Mouse (Mus musculus) liver, adult (tissue): ENCODE measurements around the gene Ndufv3.

Experiments
- GATA4 ChIP-seq: IDR thresholded peaks from 2 replicates; pipeline ENCODE4 v1.6.1; 2014; ENCODE audit warnings: mild to moderate bottlenecking, low read length; ENCODE audit not compliant: insufficient replicate concordance

The Ndufv3 gene

DNA sequence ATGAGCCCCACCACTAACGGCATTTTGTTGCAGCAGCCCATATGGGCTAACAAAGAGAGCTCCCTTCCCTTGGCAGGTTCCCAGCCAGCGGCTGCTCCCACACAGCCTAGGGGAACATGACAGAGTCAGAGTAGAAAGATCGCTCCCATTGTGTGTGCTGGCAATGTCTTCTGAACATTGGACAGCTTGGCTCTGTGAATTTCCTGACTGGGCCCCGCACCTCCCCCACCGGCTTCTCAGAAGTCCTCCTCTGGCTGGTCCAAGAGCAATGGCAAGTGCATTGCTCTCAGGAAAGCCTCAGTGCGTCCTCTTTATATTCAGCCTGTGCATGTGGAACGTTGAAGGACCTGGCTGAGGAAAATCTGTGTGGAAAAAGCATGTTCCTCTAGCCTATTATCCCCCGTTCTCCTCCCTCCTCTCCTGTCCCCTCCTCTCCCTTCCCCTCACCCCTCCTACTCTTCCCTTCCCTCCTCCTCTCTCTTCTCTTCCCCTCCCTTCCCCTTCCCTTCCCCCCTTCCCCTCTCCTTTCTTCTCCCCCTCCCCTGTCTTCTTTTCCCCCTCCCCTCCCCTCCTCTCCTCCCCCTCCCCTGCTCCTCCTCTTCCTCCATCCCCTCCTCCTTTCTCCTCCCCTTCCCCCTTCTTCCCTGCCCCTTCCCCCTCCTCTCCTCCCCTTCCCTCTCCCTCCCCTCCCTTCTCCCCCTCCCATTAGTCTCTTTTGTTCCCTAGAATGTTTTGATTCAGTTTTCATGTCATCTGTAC lies 16.1 kb downstream of the Ndufv3 start:
- TF ChIP-seq GATA4 = no peak

DNA sequence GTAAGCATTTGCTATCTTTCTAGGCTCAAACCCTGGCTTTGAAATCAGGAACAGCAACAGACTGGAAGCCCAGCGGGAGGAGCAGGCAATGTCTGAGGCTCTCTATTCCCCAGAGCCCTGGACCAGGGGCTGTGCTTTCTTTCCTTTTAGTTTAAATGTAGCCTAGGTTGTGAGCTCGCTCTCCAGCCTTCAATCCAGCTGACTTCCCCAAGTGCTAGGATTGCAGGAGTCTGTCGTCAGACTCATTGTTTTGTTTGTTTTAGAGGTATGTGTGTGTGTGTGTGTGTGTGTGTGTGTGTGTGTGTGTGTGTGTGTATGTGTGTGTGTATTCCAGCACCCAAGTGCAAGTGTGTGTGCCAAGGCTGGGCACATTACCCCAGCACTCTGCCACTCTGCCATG lies 20.2 kb downstream of the Ndufv3 start:
- no peak for TF ChIP-seq GATA4

DNA sequence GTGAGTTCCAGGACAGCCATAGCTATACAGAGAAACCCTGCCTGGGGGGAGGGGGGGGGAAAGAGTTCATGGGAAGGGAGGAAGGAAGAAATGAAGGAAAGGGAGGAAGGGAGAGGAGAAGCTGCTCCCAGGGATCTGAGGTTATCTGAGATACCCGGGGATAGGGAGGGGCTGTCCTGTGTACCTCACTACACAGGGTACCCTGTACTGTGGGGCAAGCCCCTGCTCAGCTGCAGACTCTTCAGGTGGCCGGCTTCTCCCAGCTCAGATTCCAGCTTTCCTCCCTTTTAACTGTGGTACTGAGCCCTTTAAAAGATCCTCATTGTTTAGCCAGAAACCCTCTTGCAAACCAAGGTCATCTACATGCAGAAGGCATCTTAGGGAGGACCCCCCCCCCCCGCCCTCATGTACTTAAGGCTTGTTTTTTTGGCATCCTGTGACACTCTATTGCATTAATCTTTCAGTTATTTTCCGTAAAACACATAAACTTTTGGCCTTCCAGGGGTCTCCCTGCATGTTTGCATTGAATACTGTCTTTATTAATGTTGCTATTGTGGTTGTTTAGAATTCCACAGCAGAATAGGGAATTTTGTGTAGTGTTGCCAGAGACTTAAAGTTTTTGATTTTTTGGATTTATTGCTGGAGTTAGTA lies 21.0 kb downstream of the Ndufv3 start:
- TF ChIP-seq GATA4 = no peak

DNA sequence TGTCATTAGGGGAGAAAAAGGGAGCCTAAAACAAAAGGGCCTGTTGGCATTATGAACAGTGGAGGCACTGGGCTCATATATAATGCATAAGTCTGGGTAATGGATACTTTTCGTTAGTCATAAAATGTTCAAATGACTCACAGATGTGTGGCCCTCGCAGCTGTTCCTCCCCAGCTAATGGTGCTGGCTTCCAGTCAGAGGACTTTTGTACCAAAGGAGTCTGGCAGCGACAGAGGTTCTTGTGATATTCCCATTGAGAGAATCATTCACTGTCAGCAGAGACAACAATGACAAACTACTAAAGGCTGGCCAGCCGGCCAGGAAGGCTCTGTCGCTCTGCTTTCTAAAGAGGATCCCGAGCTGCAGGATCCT lies 21.5 kb downstream of the Ndufv3 start:
- no peak for TF ChIP-seq GATA4

DNA sequence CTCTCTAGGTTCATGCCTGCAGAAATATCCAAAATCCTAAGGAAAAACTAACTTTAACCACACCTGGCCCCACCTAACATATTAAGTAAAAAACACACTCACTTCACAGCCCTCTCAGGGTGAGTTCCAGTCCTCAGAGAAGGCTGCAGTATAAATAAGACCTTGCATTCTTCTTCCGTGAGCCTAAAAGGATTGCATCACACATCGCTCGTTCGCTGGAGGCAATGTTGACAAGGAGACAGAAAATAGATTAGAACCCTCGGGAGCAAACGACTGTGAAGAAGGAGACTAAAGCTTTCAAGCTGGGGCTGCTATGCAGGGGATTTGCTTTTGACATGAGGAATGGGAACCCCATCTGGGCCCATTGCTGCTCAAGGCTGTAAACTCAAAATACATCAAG lies 23.7 kb downstream of the Ndufv3 start:
- no peak for TF ChIP-seq GATA4

DNA sequence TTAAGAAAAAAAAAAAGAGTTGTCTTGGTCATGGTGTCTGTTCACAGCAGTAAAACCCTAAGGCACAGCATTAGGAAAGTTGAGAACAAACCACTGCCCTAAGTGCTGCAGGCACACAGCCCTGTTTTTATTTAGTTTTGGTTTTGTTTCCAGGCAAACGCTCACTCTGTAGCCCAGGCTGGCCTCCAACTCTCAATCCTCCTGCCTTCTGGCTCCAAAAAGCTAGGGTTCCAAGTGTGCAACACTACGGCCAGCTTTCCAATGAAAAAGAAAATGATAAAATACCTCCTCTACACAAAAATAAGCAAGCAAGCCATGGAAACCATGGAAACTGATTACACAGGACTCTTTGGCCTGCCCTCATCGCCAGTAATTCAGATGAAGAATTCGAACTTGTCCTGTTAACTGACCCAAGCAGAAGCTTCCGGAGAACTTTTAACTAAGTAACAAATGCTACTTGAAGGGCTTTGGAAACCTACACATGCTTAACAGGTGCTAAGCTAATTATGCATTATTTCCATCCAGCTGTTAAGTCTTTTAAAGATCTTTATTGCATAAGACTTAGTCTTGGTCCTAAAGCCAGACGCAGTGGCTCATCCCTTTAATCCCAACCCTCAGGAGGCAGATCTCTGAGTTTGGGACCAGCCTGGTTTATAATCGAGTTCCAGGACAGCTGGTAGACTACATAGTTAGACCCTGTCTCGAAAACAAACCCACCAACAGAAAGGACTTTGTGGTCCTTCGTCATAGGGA lies 26.7 kb downstream of the Ndufv3 start:
- no peak for TF ChIP-seq GATA4

DNA sequence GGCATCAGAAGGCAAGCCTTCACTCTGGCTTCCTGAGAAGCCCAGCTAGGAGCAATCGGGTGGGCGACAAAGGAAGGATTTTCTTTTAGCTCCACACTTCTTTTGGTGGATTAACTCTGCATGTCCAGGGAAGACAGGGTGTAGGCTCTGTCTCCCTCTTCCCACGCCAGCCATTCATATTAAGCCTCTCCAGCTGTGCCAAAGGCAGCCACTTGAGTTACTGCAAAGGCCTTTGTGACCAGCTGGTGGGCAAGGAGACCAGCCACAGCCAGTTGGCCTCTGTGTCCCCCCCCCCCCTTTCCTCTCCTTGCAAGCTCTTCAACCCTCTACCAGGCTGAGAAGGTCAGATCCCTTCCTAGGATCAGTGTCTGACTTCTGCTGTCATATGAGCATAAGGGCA lies 28.1 kb downstream of the Ndufv3 start:
- no peak for TF ChIP-seq GATA4

DNA sequence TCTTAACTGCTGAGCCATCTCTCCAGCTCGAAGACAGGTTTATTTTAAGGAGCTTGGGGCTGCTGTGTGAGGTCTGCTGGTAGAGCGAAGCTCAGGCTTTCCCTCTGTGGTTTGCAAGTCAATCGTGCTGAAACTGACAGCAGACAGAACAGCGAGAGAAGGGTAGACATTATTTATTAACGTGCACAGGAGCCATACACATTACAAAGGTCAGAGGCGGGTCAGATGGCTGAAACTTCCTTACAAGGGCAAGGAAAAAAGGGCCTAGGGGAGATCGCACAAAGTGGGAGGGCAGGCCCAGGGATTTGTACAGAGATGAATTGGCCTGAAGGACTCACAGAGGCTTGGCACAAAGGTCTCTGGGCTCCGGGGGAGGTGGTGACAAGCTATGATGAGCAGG lies 29.5 kb downstream of the Ndufv3 start:
- no peak for TF ChIP-seq GATA4

DNA sequence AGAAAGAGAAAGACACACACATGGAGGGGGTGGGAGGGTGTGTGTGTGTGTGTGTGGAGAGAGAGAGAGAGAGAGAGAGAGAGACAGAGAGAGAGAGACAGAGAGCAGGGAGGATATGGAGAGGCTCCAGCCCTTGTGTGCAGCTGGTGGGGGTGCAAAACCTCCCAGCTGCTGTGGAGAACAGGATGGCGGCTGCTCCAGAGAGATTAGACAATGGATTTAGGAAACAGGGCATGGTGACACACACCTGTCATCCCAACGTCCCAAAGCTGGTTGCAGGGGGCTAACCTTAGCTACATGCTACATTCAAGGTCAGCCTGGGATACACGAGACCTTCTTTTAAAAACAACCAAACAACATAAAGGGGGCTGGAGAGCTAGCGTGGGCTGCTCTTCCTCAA lies 36.3 kb downstream of the Ndufv3 start:
- TF ChIP-seq GATA4 = no peak

DNA sequence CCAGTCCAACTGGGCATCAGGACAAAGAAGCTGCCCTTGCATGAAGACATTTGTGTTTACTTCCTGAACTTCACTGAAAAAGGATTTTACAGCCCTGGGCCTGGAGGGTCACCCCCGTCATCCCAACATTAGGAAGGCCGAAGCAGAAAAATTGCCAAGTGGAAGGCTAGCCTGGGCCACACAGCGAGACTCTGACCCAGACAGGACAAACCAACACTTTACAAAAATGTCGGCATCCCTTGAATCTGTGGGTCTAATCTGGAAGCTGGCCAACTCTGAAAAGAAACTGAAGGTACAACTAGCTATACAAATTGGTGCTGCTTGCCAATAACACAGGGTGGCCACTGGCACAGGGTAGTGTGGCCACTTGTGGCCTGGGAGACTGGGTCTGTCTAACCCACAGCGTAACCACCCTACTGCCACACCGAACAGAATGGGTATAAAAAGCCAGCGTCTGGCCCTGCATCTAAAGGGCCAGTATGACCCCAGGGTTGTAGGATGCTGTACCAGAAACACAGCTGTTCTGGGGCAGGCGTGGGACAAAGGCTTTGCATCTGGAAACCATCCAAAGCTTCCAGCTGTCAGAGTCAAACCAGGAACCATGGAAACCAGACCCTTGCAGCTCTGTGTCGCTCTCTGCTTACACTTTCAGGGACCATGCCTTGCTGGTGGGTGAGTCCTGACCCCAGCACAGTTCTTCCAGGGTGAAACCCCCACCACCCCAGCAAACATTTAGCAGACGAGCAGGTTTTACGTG lies 37.4 kb downstream of the Ndufv3 start:
- TF ChIP-seq GATA4 = no peak

DNA sequence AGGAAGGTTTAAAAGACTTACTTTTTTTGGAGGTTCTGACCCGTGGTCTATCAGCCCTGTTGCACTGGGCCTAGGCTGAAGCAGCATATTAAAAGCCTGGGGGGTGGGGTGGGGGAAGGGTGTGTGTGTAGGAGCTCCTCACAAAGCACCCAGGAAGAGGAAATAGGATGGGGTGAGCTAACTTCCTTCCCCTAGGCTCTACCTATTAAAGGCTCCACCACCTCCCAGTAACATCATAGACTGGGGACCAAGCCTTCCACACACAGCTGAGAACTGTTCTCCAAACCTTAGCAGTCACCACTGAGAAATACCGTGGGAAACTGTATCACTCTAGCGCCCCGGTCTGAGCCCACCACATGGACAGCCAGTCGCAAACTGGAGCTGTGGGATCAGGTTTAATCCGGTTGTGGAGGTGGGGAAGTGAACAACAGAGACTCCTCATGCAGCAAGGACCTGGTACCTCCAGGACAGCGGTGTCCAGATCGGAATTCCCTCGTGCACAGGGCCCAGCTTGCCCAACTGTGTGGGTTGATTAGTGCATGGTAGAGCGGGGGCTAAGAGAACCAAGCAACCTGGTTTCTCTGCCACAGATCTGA lies 38.1 kb downstream of the Ndufv3 start:
- no peak for TF ChIP-seq GATA4

DNA sequence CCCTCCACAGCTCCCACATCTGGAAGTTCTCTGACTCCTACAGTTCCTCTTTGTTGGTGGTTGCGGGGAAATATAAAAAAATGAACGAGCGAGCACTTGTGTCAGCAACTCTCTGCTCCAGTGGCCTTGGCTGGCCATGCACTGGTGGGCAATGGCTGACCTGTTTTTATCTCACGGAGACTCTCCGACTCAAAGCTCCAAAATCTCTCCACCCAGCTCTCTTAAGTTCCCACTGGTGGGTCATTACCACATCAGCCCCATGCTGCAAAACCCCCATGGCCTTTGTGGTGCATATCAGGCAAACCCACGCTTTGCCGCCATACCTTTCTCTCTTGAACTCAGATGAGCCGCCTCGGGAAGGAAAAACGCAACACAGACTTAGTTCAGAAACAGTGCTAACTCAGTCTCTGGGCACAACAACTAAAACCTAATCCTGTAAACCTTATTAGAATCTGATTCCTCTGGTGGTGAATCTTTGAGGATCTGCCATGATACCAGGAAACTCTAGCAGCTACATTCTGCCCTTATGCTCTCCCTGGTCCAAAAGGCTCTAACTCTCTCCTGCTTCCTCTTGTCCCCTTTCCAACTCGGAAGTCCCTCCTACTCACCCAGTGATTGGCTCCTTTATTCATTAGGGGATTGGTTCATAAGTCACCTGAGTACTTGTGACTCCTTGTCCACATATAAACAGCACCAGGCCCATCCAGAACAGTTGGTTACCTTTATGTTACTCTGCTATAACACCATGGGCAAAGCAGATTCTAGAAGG lies 39.3 kb downstream of the Ndufv3 start:
- TF ChIP-seq GATA4 = no peak

DNA sequence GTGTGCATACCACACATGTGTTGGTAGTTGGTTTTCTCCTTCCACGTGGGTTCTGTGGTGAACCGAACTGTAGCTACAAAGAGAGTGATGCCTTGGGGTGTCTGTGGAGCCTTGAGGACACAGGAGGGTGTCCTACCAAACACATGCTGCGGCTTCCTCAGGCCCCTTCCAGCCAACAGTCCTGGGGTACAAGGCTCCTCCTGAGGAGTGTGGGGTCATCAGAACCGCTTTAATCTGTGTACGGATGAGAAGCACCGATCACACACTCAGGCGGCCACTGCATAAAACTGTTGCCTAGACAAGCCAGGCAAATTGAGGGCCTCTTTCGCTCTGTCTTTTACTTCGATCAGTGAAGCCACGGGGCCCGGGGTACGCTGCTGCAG lies 43.7 kb downstream of the Ndufv3 start:
- no peak for TF ChIP-seq GATA4

DNA sequence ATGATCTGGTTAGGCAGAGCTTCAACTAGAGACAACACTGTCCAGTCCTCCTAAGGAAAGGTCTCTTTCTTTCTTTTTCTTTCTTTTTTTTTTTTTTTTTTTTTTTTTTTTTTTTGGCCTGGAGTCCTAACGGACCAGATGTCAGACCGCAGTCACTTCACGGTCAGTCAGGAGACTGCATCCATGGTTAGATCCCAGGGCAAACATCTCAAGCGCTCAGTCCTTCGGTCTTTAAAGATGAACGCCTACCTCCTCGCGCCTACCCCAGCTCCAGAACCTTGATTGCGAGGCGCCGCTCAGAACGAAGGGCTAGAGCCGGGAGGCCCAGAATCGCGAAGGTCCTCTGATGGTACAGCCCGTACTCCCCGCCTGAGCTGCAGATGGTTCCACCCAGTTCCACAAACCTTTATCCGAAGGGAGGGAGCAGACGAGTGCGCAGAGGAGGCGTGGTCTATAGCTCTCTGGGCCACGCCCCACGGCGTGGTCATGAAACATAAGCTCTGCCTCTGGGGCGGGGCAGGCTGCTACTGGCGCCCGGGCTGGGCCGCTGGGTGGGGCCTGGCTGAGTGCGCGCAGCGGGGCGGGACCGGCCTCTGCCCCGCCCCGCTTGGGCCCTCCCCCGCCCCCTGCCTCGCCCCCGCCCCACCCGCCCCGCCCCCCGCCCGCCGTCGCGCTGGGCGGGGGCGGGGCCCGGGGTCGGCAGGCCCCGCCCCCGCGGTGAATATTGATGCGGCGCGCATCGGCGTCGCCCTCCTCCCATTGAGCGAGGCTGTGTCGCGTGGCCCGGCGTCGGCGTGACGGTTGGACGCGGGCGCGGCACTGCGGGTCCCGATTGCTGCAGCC lies 44.3 kb downstream of the Ndufv3 start, which contains the start of gene Pknox1:
Gene Pknox1 (plus strand): TSS at position 720 of the 843 bp plus-strand sequence.
- TF ChIP-seq GATA4 = no peak; the same call in 1 of the 2 replicates

DNA sequence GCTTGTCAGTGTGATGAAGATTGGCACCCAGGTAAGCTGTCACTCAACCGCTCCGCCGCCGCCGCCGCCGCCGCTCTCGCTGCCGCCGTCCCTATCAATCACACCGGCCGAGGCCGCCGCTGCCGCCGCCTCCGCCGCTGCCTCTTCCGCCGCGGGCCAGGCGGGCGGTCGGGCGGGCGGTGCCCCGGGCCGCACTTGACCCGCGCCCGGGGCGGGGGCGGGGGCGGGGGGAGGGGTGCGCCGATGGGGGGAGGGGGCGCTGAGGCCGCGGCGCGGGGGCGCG lies 44.9 kb downstream of the Ndufv3 start:
- no peak for TF ChIP-seq GATA4
